Mouse (Mus musculus) MEL (cell line): Measurements from ENCODE around the gene Pipox.

Experiments used
- CTCF ChIP-seq, 3 experiments: IDR thresholded peaks in 2 of 3; conservative IDR thresholded peaks in 1 of 3; 2 replicates each; pipeline ENCODE4 v1.5.1; 2011 to 2012; ENCODE audit warnings: low read length in 3 of 3, low read depth in 2 of 3, mild to moderate bottlenecking in 2 of 3, improper control_type of control experiment in 1 of 3, inconsistent platforms in 1 of 3, mixed read lengths in 1 of 3, moderate library complexity in 1 of 3; ENCODE audit not compliant: control insufficient read depth in 1 of 3, insufficient read depth in 1 of 3, poor library complexity in 1 of 3, severe bottlenecking in 1 of 3
- ZC3H11A ChIP-seq: IDR thresholded peaks from 2 replicates; pipeline ENCODE4 v1.6.1; 2012; ENCODE audit warnings: low read depth, mild to moderate bottlenecking, inconsistent platforms, low read length, improper control_type of control experiment

DNA sequence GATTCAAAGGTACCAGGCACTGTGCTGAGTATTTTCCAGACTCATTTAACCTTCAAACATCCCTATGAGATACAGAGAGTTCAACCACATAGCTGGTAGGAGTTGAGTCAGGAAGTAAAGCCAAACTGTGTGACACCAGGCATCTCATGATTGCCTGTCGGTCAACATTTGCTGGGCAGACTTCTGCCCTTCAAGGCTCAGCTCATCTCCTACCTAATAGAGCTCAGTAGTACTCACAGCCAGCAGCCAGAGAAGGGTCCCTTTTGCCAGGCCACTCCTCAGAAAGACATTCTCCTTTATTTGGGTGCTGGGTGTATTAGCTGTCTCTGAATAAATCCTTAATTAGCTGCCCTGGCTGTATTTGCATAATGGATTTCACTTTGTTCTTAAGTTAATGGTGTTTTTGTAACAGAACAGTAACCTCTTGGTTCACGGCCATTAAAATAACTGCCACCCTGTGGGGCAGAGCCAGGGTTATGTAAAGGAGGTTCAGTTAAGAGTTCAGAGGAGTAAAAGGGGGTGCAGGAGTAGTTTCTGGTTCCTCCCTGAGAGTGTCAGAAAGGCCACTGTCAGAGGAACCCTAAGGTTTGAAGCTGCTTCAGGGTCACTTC is 3.1 kb downstream of the Pipox start:
- TF ChIP-seq CTCF (IDR thresholded peaks at IDR 0.05 in 2 of 3, conservative IDR thresholded peaks at IDR 0.05 in 1 of 3; ENCODE audit: control insufficient read depth in 1 of 3, insufficient read depth in 1 of 3, low read depth in 2 of 3, low read length in 3 of 3, poor library complexity in 1 of 3, severe bottlenecking in 1 of 3) (no peak), ZC3H11A (no peak)
